Mouse (Mus musculus): ENCODE results near the gene Mfap3l.

DNA sequence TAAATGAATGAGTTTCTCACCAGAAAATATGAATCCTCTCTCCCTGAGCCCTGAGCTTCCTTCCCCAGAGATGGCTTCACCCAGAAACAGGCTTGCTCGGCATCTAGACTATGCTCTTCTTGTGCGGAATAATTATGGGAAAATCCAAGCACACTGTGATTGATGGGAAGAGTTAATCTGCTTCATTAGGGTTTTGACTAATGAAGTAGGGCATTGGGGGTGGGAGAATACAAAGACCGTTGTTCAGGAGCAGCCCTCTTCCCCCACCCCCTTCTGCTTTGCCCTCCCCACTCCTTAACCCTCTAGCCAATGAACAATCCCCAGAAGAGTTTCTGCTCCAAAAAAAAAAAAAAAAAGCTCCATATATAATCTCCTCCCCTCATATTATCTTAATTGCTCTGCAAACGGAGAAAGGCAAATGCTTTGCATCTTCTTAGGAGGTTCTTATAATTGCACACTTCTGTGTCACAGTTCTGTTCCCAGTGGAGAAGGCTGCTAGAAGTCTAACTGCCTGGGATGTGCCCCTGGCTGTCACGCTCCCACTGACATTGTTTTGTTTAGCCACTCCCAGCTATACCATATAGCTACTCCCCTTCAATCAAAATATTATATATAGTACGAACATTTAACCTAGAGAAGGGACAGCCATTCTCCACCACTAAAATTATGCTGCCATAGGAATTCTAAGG lies 24.9 kb downstream of the Mfap3l start:
- no peak for TF ChIP-seq TAL1 (IDR thresholded peaks at IDR 0.05; ENCODE audit: low read length)
- no peak for TF ChIP-seq GATA1 (IDR thresholded peaks at IDR 0.05; ENCODE audit: low read length)

Data from erythroblast, embryonic 14.5 days (primary cell).